Mouse (Mus musculus) megakaryocyte, embryonic 14.5 days (primary cell): ENCODE results near the gene Nanos2.

Experiments used
- FLI1 ChIP-seq: IDR thresholded peaks from 2 replicates; pipeline ENCODE4 v1.6.1; 2012; ENCODE audit warnings: low read length, inconsistent platforms, mixed read lengths
- GATA1 ChIP-seq: IDR thresholded peaks from 3 replicates; pipeline ENCODE4 v1.6.1; 2012; ENCODE audit warnings: mixed read lengths, low read length, inconsistent platforms, borderline replicate concordance

- TF ChIP-seq GATA1 (no peak), FLI1 (no peak)
Measured at GRCm38 (mm10) chr7:18942376-18942775, 44.8 kb upstream of the Nanos2 start.
